Mouse (Mus musculus): ENCODE results near the gene Olfr458.

GRCm38 (mm10) chr6:42419443-42419842 is 45.6 kb downstream of the Olfr458 start:
- TF ChIP-seq CTCF (IDR thresholded peaks at IDR 0.05; ENCODE audit: low read depth, low read length) = no peak
- TF ChIP-seq POLR2A (IDR thresholded peaks at IDR 0.05; ENCODE audit: extremely low read depth, insufficient read depth, low read length) = no peak
